Mouse (Mus musculus): Measurements from ENCODE around the gene Creld1. TPM values are rescaled to one million over a fixed set of nuclear protein-coding genes. Genes with fewer than 3 reads are reported as not detected.

The Creld1 gene
- polyA plus RNA-seq, 1 experiment: 6.6 TPM

GRCm38 (mm10) chr6:113494258-113494788, 11.2 kb downstream of the Creld1 start:
- peak overlapping the region; percentile 44 for H3K27ac ChIP-seq (ENCODE audit: insufficient read depth, low read depth, low read length)
- no peaks in the 10 kb centered on the region for H3K27me3 ChIP-seq (ENCODE audit: control insufficient read depth, insufficient read depth, low read length)
- H3K4me3 ChIP-seq (ENCODE audit: low read depth, low read length): peak overlapping the region; percentile 64
- peaks cover 10% of the 10 kb centered on the region for H3K36me3 ChIP-seq (ENCODE audit: control insufficient read depth, insufficient read depth, low read length)
- under 1% methylated on average over 54 of the region's 54 CpGs for WGBS
- no peak; the same call in 1 of the 2 replicates for TF ChIP-seq POLR2A (IDR thresholded peaks at IDR 0.05; ENCODE audit: low read depth, low read length)
- TF ChIP-seq CTCF (IDR thresholded peaks at IDR 0.05; ENCODE audit: extremely low read depth, insufficient read length, insufficient replicate concordance, low read depth, low read length): peak; percentile 76
- peaks cover 13% of the 10 kb centered on the region for H3K4me1 ChIP-seq (ENCODE audit: control insufficient read depth, insufficient read depth, insufficient read length, low read length)

DNA sequence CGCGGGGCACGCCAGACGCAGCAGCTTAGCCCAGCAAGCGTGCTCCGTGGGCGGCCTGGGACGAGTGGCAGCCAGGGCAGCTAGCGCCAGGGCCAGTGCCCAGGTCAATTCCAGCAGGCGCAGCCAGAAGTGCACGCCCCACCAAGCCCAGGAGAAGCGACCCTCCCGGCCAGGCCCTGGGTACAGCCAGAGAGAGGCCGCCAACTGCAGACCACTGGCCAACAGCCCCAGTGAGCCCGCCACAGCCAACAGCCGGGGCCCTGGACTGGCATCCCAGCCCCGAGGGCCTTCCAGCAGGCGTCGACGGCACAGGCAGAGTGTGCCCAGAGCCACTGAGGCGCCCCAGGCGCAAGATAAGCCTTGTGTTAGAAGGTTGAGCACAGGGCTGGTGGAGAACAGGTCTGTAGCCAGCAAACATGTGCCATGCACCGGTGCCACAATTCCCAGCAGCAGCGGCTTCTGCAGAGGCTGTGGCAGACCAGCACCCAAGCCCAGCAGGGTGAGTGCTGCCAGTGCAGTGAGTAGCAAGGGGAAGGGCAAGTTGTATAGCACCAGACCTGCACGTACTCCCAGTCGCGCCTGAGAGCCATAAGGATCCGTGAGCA, 12.1 kb downstream of the Creld1 start:
- Histone ChIP-seq H3K4me1 (ENCODE audit: control insufficient read depth, insufficient read depth, insufficient read length, low read length) (peaks cover 13% of the 10 kb centered on the region), H3K27me3 (ENCODE audit: control insufficient read depth, insufficient read depth, low read length) (no peaks in the 10 kb centered on the region), H3K36me3 (ENCODE audit: control insufficient read depth, insufficient read depth, low read length) (peaks cover 3% of the 10 kb centered on the region; the same call in 1 of the 2 replicates), H3K4me3 (ENCODE audit: low read depth, low read length) (peak overlapping the region; percentile 64), H3K27ac (ENCODE audit: insufficient read depth, low read depth, low read length) (no peak overlapping the region)
- no peak for TF ChIP-seq CTCF (IDR thresholded peaks at IDR 0.05; ENCODE audit: extremely low read depth, insufficient read length, insufficient replicate concordance, low read depth, low read length)
- no peak for TF ChIP-seq POLR2A (IDR thresholded peaks at IDR 0.05; ENCODE audit: low read depth, low read length)
- 44% methylated on average over 28 of the region's 28 CpGs for WGBS

DNA sequence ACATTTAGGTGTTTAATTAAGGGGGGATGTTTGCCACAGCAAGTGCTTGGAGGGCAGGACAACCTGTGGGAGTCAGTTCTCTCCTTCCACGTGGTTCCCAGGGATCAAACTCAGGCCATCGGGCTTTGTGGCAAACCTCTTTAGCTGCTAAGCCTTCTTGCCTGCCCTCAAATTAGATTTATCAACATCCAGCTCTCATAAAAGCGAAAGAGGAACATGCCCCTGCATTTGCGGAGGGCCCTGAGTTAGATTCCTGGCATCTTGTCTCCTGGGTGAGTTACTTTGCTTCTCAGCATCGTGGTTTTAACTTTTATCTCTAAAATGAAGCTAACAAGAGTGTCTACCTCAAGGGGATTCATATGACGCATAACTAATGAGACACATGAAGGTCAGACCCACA, 16.2 kb downstream of the Creld1 start:
- Histone ChIP-seq H3K4me1 (ENCODE audit: control insufficient read depth, insufficient read depth, insufficient read length, low read length) (peaks cover 10% of the 10 kb centered on the region), H3K4me3 (ENCODE audit: low read depth, low read length) (no peak overlapping the region), H3K27ac (ENCODE audit: insufficient read depth, low read depth, low read length) (no peak overlapping the region), H3K36me3 (ENCODE audit: control insufficient read depth, insufficient read depth, low read length) (no peaks in the 10 kb centered on the region), H3K27me3 (ENCODE audit: control insufficient read depth, insufficient read depth, low read length) (0 out of 2 replicates have a peak, but pooled peaks cover 8% of the 10 kb centered on the region)
- no peak for TF ChIP-seq CTCF (IDR thresholded peaks at IDR 0.05; ENCODE audit: extremely low read depth, insufficient read length, insufficient replicate concordance, low read depth, low read length)
- TF ChIP-seq POLR2A (IDR thresholded peaks at IDR 0.05; ENCODE audit: low read depth, low read length): no peak
- WGBS: 68% methylated on average over 6 of the region's 6 CpGs

GRCm38 (mm10) chr6:113501388-113502084, 18.4 kb downstream of the Creld1 start, which contains the start of gene Prrt3:
Prrt3 (minus strand) TSS chr6:113501931.
- Histone ChIP-seq H3K4me3 (ENCODE audit: low read depth, low read length) (no peak within 1 kb of the TSS), H3K36me3 (ENCODE audit: control insufficient read depth, insufficient read depth, low read length) (no peaks in the 10 kb centered on the region), H3K4me1 (ENCODE audit: control insufficient read depth, insufficient read depth, insufficient read length, low read length) (no peaks in the 10 kb centered on the region), H3K27me3 (ENCODE audit: control insufficient read depth, insufficient read depth, low read length) (0 out of 2 replicates have a peak, but pooled peaks cover 8% of the 10 kb centered on the region), H3K27ac (ENCODE audit: insufficient read depth, low read depth, low read length) (no peak within 1 kb of the TSS)
- TF ChIP-seq CTCF (IDR thresholded peaks at IDR 0.05; ENCODE audit: extremely low read depth, insufficient read length, insufficient replicate concordance, low read depth, low read length) (no peak), POLR2A (IDR thresholded peaks at IDR 0.05; ENCODE audit: low read depth, low read length) (no peak)
- WGBS: 8% methylated on average over 32 of the region's 32 CpGs

DNA sequence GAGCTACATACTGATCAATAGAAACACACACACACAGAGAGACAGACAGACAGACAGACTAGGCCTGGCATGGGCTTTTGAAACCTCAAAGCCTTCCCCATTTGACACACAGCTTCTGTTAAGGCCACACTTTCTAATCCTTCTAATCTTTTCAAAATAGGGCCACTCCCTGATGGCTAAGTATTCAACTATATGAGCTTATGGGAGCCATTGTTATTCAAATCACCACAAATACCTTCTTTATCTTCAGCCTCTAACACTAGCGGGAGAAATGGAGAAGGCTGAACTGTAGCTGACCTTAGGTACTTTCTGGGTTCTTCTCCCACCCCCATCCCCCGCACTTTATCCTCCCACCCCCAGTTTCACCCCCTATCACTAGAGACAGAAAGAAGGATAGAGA, 19.7 kb downstream of the Creld1 start:
- TF ChIP-seq CTCF (IDR thresholded peaks at IDR 0.05; ENCODE audit: extremely low read depth, insufficient read length, insufficient replicate concordance, low read depth, low read length): no peak
- TF ChIP-seq POLR2A (IDR thresholded peaks at IDR 0.05; ENCODE audit: low read depth, low read length): no peak
- 86% methylated on average over 2 of the region's 2 CpGs for WGBS
- Histone ChIP-seq H3K27ac (ENCODE audit: insufficient read depth, low read depth, low read length) (no peak overlapping the region), H3K27me3 (ENCODE audit: control insufficient read depth, insufficient read depth, low read length) (0 out of 2 replicates have a peak, but pooled peaks cover 8% of the 10 kb centered on the region), H3K36me3 (ENCODE audit: control insufficient read depth, insufficient read depth, low read length) (no peaks in the 10 kb centered on the region), H3K4me1 (ENCODE audit: control insufficient read depth, insufficient read depth, insufficient read length, low read length) (no peaks in the 10 kb centered on the region), H3K4me3 (ENCODE audit: low read depth, low read length) (no peak overlapping the region)

DNA sequence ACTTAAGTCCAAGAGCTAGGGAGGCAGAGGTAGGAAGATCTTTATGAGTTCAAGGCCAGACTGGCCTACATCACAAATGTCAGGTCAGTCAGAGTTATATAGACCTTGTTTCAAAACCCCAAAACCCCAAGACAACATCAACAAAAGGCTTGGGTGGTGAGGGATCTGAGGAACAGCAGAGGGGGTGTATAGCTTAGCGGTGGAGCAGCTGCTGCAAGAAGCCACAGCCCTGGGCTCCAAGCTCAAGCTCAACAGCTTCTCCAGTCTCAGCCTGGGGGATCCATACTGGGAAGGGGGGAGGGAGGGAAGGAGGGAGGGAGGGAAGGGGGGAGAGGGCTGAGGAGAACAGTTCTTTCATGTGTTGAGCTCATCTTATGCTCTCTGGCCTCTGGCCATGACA, 22.6 kb downstream of the Creld1 start:
- H3K4me3 ChIP-seq (ENCODE audit: low read depth, low read length): no peak overlapping the region
- H3K4me1 ChIP-seq (ENCODE audit: control insufficient read depth, insufficient read depth, insufficient read length, low read length): no peaks in the 10 kb centered on the region
- H3K36me3 ChIP-seq (ENCODE audit: control insufficient read depth, insufficient read depth, low read length): no peaks in the 10 kb centered on the region
- H3K27ac ChIP-seq (ENCODE audit: insufficient read depth, low read depth, low read length): no peak overlapping the region
- TF ChIP-seq CTCF (IDR thresholded peaks at IDR 0.05; ENCODE audit: extremely low read depth, insufficient read length, insufficient replicate concordance, low read depth, low read length): no peak
- TF ChIP-seq POLR2A (IDR thresholded peaks at IDR 0.05; ENCODE audit: low read depth, low read length): no peak
- 0 out of 2 replicates have a peak, but pooled peaks cover 6% of the 10 kb centered on the region for H3K27me3 ChIP-seq (ENCODE audit: control insufficient read depth, insufficient read depth, low read length)
- 85% methylated on average over 1 of the region's 1 CpGs for WGBS

DNA sequence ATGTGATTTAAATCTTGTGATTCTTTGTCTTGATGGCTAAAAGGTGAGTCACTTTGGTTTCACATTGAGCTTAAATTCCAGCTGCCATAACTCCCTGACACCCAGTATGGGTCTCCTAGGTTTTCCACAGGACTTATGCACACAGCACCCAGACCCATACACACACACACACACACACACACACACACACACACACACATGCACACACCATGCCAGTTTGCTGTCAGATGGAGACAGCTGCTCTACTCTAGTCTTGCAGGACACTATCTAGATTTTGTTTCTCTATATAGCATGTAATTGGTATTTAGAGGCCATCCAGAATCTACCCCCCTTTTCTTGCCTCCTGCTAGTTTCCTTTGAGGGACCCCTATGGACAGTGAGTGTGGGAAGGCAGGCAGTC, 24.0 kb downstream of the Creld1 start:
- no peaks in the 10 kb centered on the region for H3K4me1 ChIP-seq (ENCODE audit: control insufficient read depth, insufficient read depth, insufficient read length, low read length)
- TF ChIP-seq POLR2A (IDR thresholded peaks at IDR 0.05; ENCODE audit: low read depth, low read length) (no peak), CTCF (IDR thresholded peaks at IDR 0.05; ENCODE audit: extremely low read depth, insufficient read length, insufficient replicate concordance, low read depth, low read length) (no peak)
- no peak overlapping the region for H3K27ac ChIP-seq (ENCODE audit: insufficient read depth, low read depth, low read length)
- H3K27me3 ChIP-seq (ENCODE audit: control insufficient read depth, insufficient read depth, low read length): no peaks in the 10 kb centered on the region
- H3K36me3 ChIP-seq (ENCODE audit: control insufficient read depth, insufficient read depth, low read length): no peaks in the 10 kb centered on the region
- H3K4me3 ChIP-seq (ENCODE audit: low read depth, low read length): no peak overlapping the region

Measured in small intestine, adult 2 months (tissue).